Mouse (Mus musculus) CH12.LX (cell line): ENCODE measurements at regions not wholly inside any gene's neighbourhood (a gene's known extent, or its start where the extent isn't known, plus 50 kb on each side); places are given as distances from the start of the nearest gene placed in this dataset.

Experiments
- DNase-seq: peaks from one replicate; pipeline ENCODE4 v3.0.0-alpha.2; 2013; ENCODE audit errors: extremely low read depth
- H3K27ac ChIP-seq: 2 replicates; pipeline ENCODE4 v1.5.1; 2012; ENCODE audit warnings: low read depth, mild to moderate bottlenecking, control low read depth, moderate library complexity; ENCODE audit not compliant: insufficient read depth
- H3K27me3 ChIP-seq: replicated peaks from 2 replicates; pipeline ENCODE3; 2012; ENCODE audit warnings: inconsistent platforms
- H3K36me3 ChIP-seq, 2 experiments: replicated peaks in 1 of 2; 2 replicates each; pipeline versions ENCODE3 to v1.6.1; 2012; ENCODE audit warnings: inconsistent platforms in 1 of 2, low read length in 1 of 2, mild to moderate bottlenecking in 1 of 2, mixed read lengths in 1 of 2, moderate library complexity in 1 of 2; ENCODE audit not compliant: control insufficient read depth in 1 of 2, insufficient read depth in 1 of 2
- H3K4me1 ChIP-seq, 2 experiments: 2 replicates each; pipeline ENCODE4 v1.6.1; 2012; ENCODE audit warnings: inconsistent platforms in 1 of 2, moderate library complexity in 1 of 2; ENCODE audit not compliant: insufficient read depth in 2 of 2, control insufficient read depth in 1 of 2
- H3K4me2 ChIP-seq: 2 replicates; pipeline ENCODE4 v1.6.1; 2012; ENCODE audit warnings: low read depth, mild to moderate bottlenecking, control low read depth; ENCODE audit not compliant: poor library complexity, insufficient read depth, severe bottlenecking
- H3K4me3 ChIP-seq, 3 experiments: fragments of 150-350 bp in 1 of 3; sonication (generic) in 1 of 3; replicated peaks in 1 of 3; 2 replicates each; pipeline versions ENCODE3 to v1.5.1; 2011 to 2012; ENCODE audit warnings: low read depth in 2 of 3, low read length in 2 of 3, mild to moderate bottlenecking in 2 of 3, moderate library complexity in 2 of 3, control low read depth in 1 of 3, improper control_type of control experiment in 1 of 3, inconsistent platforms in 1 of 3, mixed read lengths in 1 of 3; ENCODE audit not compliant: poor library complexity in 1 of 3
- H3K79me2 ChIP-seq: replicated peaks from 2 replicates; pipeline ENCODE4 v1.6.1; 2012; ENCODE audit warnings: mild to moderate bottlenecking, moderate library complexity; ENCODE audit not compliant: control insufficient read depth, poor library complexity, insufficient read depth, severe bottlenecking; ENCODE audit errors: extremely low read depth
- H3K9ac ChIP-seq: 2 replicates; pipeline ENCODE4 v1.6.1; 2012; ENCODE audit warnings: low read depth, mild to moderate bottlenecking, control low read depth, moderate library complexity; ENCODE audit not compliant: insufficient read depth
- H3K9me3 ChIP-seq: replicated peaks from 2 replicates; pipeline ENCODE3; 2012; ENCODE audit warnings: low read length, inconsistent platforms, mixed read lengths
- BHLHE40 ChIP-seq: IDR thresholded peaks from 2 replicates; pipeline ENCODE4 v1.6.1; 2011; ENCODE audit warnings: mild to moderate bottlenecking, low read depth, low read length, improper control_type of control experiment
- CHD1 ChIP-seq: IDR thresholded peaks from 2 replicates; pipeline ENCODE4 v1.6.1; 2012; ENCODE audit warnings: low read depth, low read length, improper control_type of control experiment, inconsistent platforms
- CHD2 ChIP-seq: IDR thresholded peaks from 2 replicates; pipeline ENCODE4 v1.6.1; 2011; ENCODE audit warnings: low read length, improper control_type of control experiment
- ELF1 ChIP-seq: IDR thresholded peaks from 2 replicates; pipeline ENCODE4 v1.6.1; 2014; ENCODE audit warnings: low read depth, mild to moderate bottlenecking, inconsistent platforms, low read length, improper control_type of control experiment
- EP300 ChIP-seq: IDR thresholded peaks from 2 replicates; pipeline ENCODE4 v1.6.1; 2011; ENCODE audit warnings: low read length, improper control_type of control experiment
- ETS1 ChIP-seq: conservative IDR thresholded peaks from 2 replicates; pipeline ENCODE4 v1.6.1; 2012; ENCODE audit warnings: low read depth, mild to moderate bottlenecking, inconsistent platforms, low read length, improper control_type of control experiment, moderate library complexity
- GABPA ChIP-seq: IDR thresholded peaks from 2 replicates; pipeline ENCODE4 v1.6.1; 2012; ENCODE audit warnings: low read depth, low read length, improper control_type of control experiment, inconsistent platforms; ENCODE audit not compliant: insufficient replicate concordance
- IRF4 ChIP-seq: IDR thresholded peaks from 2 replicates; pipeline ENCODE4 v1.6.1; 2014; ENCODE audit warnings: low read depth, mild to moderate bottlenecking, inconsistent platforms, low read length, improper control_type of control experiment
- KAT2A ChIP-seq: IDR thresholded peaks from 2 replicates; pipeline ENCODE4 v1.6.1; 2012; ENCODE audit warnings: low read length, improper control_type of control experiment, inconsistent platforms; ENCODE audit not compliant: insufficient replicate concordance
- MAFK ChIP-seq: IDR thresholded peaks from 2 replicates; pipeline ENCODE4 v1.6.1; 2011; ENCODE audit warnings: low read length, improper control_type of control experiment; ENCODE audit not compliant: insufficient replicate concordance
- MAX ChIP-seq: IDR thresholded peaks from 2 replicates; pipeline ENCODE4 v1.6.1; 2011; ENCODE audit warnings: low read length, improper control_type of control experiment
- MEF2A ChIP-seq: IDR thresholded peaks from 2 replicates; pipeline ENCODE4 v1.6.1; 2014; ENCODE audit warnings: low read depth, mild to moderate bottlenecking, inconsistent platforms, low read length, improper control_type of control experiment, borderline replicate concordance
- MXI1 ChIP-seq: IDR thresholded peaks from 2 replicates; pipeline ENCODE4 v1.6.1; 2011; ENCODE audit warnings: mild to moderate bottlenecking, low read depth, low read length, improper control_type of control experiment
- MYC ChIP-seq: IDR thresholded peaks from 2 replicates; pipeline ENCODE4 v1.6.1; 2011; ENCODE audit warnings: low read depth, mild to moderate bottlenecking, improper control_type of control experiment, low read length
- NELFE ChIP-seq: IDR thresholded peaks from 2 replicates; pipeline ENCODE4 v1.6.1; 2011; ENCODE audit warnings: low read depth, low read length, improper control_type of control experiment
- POLR2A ChIP-seq: IDR thresholded peaks from 2 replicates; pipeline ENCODE4 v1.6.1; 2011; ENCODE audit warnings: low read depth, mild to moderate bottlenecking, improper control_type of control experiment, low read length
- RCOR1 ChIP-seq: conservative IDR thresholded peaks from 2 replicates; pipeline ENCODE4 v1.6.1; 2012; ENCODE audit warnings: low read depth, mild to moderate bottlenecking, inconsistent platforms, low read length, improper control_type of control experiment
- SMC3 ChIP-seq: IDR thresholded peaks from 2 replicates; pipeline ENCODE4 v1.6.1; 2011; ENCODE audit warnings: low read depth, low read length, improper control_type of control experiment
- TCF12 ChIP-seq: IDR thresholded peaks from 2 replicates; pipeline ENCODE4 v1.6.1; 2014; ENCODE audit warnings: low read depth, mild to moderate bottlenecking, inconsistent platforms, low read length, improper control_type of control experiment
- USF1 ChIP-seq: IDR thresholded peaks from 2 replicates; pipeline ENCODE4 v1.6.1; 2014; ENCODE audit warnings: low read depth, mild to moderate bottlenecking, inconsistent platforms, low read length, improper control_type of control experiment
- ZMIZ1 ChIP-seq: IDR thresholded peaks from 2 replicates; pipeline ENCODE4 v1.6.1; 2012; ENCODE audit warnings: low read depth, mild to moderate bottlenecking, inconsistent platforms, low read length, improper control_type of control experiment
- dilution Hi-C: fragments of 300-500 bp; cut with MboI; formaldehyde crosslinking; loops from 2 replicates; pipeline ENCODE4 v1.14.3; 2020; ENCODE audit warnings: low sequenced_read_pairs; ENCODE audit not compliant: extremely low pct_unique_long_range_greater_than_20kb, extremely low pct_ligation_motif_present
- in situ Hi-C: fragments of 300-500 bp; cut with MboI; formaldehyde crosslinking; loops from 3 replicates; pipeline ENCODE4 v1.14.3; 2019; ENCODE audit warnings: low sequenced_read_pairs, low pct_ligation_motif_present, low pct_unique_long_range_greater_than_20kb, mixed read lengths

DNA sequence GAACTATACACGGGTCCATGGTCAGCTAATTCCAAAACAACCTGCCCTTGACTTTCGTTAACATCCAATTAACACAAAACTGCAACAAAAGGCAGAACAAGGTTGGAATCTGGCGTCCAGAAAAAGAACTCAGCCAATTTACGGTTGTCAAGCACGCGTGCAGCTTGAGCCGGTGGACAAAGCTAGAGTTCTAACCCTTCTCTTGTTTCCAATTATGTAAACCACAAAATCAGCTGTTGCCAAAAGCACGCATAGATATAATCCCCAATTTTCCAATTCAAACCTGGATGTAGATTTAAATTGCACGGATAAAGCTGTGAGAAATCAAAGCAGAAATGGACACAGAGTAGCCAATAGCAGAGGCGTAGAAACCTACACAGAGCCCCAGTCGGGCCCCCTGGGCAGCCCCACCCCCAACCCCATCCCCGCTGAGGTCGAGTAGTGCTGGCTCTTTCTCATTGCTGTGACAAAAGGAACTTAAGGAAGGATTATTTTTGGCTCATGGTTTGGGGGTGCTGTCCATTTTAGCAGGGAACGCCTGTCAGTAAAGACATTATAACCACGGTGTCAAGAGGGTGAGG, 149.0 kb upstream of the Jarid2 start:
- Histone ChIP-seq H3K9me3 (peaks cover 8% of the 10 kb centered on the region), H3K27ac (no peak overlapping the region), H3K4me2 (no peak overlapping the region), H3K79me2 (no peaks in the 10 kb centered on the region), H3K4me1 (peaks cover 11 to 51% of the 10 kb centered on the region in 2 experiments; a peak in 3 of 4 replicates), H3K4me3 (no peak overlapping the region), H3K36me3 (no peaks in the 10 kb centered on the region), H3K27me3 (no peaks in the 10 kb centered on the region), H3K9ac (no peak overlapping the region)
- no peak for DNase-seq
- in situ Hi-C loops (loop anchor here (10.0 kb wide), 1 partner anchor 145 kb away; the partner anchor contains the start of gene Jarid2), dilution Hi-C loops (no loop called here)
- no peak for TF ChIP-seq MAX
- no peak for TF ChIP-seq USF1
- no peak for TF ChIP-seq MAFK
- TF ChIP-seq GABPA: no peak

DNA sequence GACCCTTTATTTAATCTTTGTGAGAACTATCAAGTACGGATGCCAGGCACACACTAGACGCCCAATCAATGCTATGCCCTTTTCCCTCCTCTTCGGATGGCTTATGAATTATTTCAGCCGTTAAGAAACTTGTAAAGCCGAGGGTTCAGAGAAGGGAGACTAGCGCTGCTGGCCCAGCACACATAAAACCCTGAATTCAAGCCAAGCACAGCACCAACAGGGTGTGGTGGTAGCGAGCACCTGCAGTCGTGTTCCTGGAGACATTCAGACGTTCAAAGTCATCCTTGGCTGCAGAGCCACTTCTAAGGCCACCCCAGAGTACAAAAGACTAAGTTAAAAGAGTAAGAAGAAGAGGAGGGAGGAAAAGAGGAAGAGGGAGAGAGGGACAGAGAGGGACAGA, 148.5 kb upstream of the Jarid2 start:
- H3K27ac ChIP-seq: no peak overlapping the region
- no peaks in the 10 kb centered on the region for H3K36me3 ChIP-seq
- no peak for DNase-seq
- dilution Hi-C loops (no loop called here), in situ Hi-C loops (loop anchor here (10.0 kb wide), 1 partner anchor 144 kb away; the partner anchor contains the start of gene Jarid2)
- H3K79me2 ChIP-seq: no peaks in the 10 kb centered on the region
- H3K27me3 ChIP-seq: no peaks in the 10 kb centered on the region
- H3K9ac ChIP-seq: no peak overlapping the region
- H3K4me3 ChIP-seq: no peak overlapping the region
- H3K9me3 ChIP-seq: peaks cover 8% of the 10 kb centered on the region
- TF ChIP-seq SMC3 (no peak), RCOR1 (no peak), KAT2A (no peak), POLR2A (no peak), ELF1 (no peak), EP300 (no peak)
- peaks cover 11 to 51% of the 10 kb centered on the region in 2 experiments; a peak in 3 of 4 replicates for H3K4me1 ChIP-seq
- H3K4me2 ChIP-seq: no peak overlapping the region

DNA sequence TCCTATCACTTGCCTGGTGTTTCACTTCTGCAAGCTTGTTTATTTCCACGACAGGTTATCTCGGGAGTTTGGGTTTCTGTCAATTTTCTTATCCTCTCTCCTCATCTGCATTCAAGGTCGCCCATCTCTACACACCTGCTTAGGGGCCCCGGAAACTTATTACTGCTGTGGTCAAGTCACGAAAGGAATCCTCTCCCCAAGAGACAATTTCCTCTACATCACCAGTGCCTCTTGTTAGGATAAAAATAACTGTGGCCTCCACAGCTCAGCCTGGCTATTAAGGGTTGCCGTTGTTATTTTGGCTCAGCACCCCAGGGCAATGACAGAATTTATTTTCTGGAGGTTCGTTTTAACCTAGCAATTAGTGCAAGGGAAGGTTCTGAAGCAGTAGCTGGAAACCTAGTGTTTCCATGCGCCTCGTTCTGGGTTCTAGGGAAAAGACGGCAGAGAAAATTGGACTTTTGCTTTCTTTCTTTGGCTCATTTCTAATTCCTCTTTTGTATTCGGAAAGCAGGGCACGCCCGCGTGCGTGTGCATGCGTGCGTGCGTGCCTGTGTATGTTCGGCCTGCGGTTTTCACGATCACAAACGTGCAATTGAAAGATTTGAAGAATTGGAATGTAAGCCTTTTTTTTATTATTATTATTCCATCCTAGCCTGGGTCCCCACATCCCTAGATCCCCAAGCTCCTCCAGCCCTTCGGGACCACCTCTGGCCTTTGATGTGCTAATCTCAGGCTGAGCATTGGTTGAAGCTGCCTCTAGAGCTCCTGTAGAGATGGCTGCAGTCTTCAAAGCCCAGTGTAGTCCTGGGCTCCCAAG, 147.1 kb upstream of the Jarid2 start:
- dilution Hi-C loops (no loop called here), in situ Hi-C loops (loop anchor here (10.0 kb wide), 1 partner anchor 143 kb away; the partner anchor contains the start of gene Jarid2)
- peak overlapping the region in 1 of 3 experiments; percentile 11 for H3K4me3 ChIP-seq
- no peaks in the 10 kb centered on the region for H3K79me2 ChIP-seq
- H3K27me3 ChIP-seq: no peaks in the 10 kb centered on the region
- peak overlapping the region; percentile 87 for H3K4me2 ChIP-seq
- peak; percentile 78 for DNase-seq
- H3K4me1 ChIP-seq: peaks cover 11 to 49% of the 10 kb centered on the region in 2 experiments; a peak in 3 of 4 replicates
- no peak overlapping the region for H3K27ac ChIP-seq
- no peaks in the 10 kb centered on the region for H3K36me3 ChIP-seq
- TF ChIP-seq USF1: no peak
- peak; percentile 88 for TF ChIP-seq MEF2A
- TF ChIP-seq TCF12: peak; percentile 64
- TF ChIP-seq MXI1: no peak
- no peak for TF ChIP-seq MAFK
- no peak for TF ChIP-seq ZMIZ1
- peak; percentile 84 for TF ChIP-seq EP300
- peak; percentile 87 for TF ChIP-seq ETS1
- TF ChIP-seq CHD1: no peak
- TF ChIP-seq CHD2: 0 out of 2 replicates have a peak, but pooled peaks have one; percentile 51
- peak; percentile 39; the same call in 1 of the 2 replicates for TF ChIP-seq IRF4
- TF ChIP-seq KAT2A: no peak
- TF ChIP-seq NELFE: no peak
- no peak for TF ChIP-seq MYC
- TF ChIP-seq SMC3: no peak
- TF ChIP-seq BHLHE40: peak; percentile 83
- no peak overlapping the region; the same call in 1 of the 2 replicates for H3K9ac ChIP-seq
- H3K9me3 ChIP-seq: peaks cover 8% of the 10 kb centered on the region
